Mouse (Mus musculus) liver, adult 2 months (tissue): Measurements from ENCODE around the gene Nasp. TPM values are rescaled to one million over a fixed set of nuclear protein-coding genes. Genes with fewer than 3 reads are reported as not detected.

Source experiments
- DNase-seq: peaks from one replicate; pipeline ENCODE4 v3.0.0-alpha.2; 2011; ENCODE audit warnings: low read depth, low spot score; ENCODE audit errors: extremely low read depth
- H3K27ac ChIP-seq: fragments of 200-500 bp; replicated peaks from 2 replicates; pipeline ENCODE4 v1.5.1; 2012; ENCODE audit warnings: low read depth, mild to moderate bottlenecking, control low read depth, inconsistent platforms, low read length; ENCODE audit not compliant: insufficient read depth
- H3K27me3 ChIP-seq: fragments of 200-500 bp; 2 replicates; pipeline ENCODE4 v1.6.1; 2012; ENCODE audit warnings: mild to moderate bottlenecking, moderate library complexity, low read length, inconsistent platforms; ENCODE audit not compliant: control insufficient read depth, insufficient read depth
- H3K36me3 ChIP-seq: fragments of 200-500 bp; 2 replicates; pipeline ENCODE4 v1.6.1; 2012; ENCODE audit warnings: low read length, inconsistent platforms; ENCODE audit not compliant: control insufficient read depth, insufficient read depth
- H3K4me1 ChIP-seq: fragments of 200-500 bp; 2 replicates; pipeline ENCODE4 v1.6.1; 2011; ENCODE audit warnings: low read length; ENCODE audit not compliant: control insufficient read depth, insufficient read depth
- H3K4me3 ChIP-seq: fragments of 200-500 bp; 2 replicates; pipeline ENCODE4 v1.5.1; 2011; ENCODE audit warnings: low read depth, mild to moderate bottlenecking, control low read depth, low read length, moderate library complexity; ENCODE audit not compliant: insufficient read depth
- H3K79me2 ChIP-seq: fragments of 200-500 bp; 2 replicates; pipeline ENCODE4 v1.6.1; 2012; ENCODE audit warnings: inconsistent platforms, mild to moderate bottlenecking, low read length, moderate library complexity; ENCODE audit not compliant: control insufficient read depth, insufficient read depth
- H3K9ac ChIP-seq: fragments of 200-500 bp; 2 replicates; pipeline ENCODE4 v1.6.1; 2012; ENCODE audit warnings: low read depth, mild to moderate bottlenecking, control low read depth, inconsistent platforms, low read length
- CTCF ChIP-seq: fragments of 200-500 bp; IDR thresholded peaks from 2 replicates; pipeline ENCODE4 v1.5.1; 2011; ENCODE audit warnings: low read depth, low read length, control low read depth
- POLR2A ChIP-seq: fragments of 200-500 bp; IDR thresholded peaks from 2 replicates; pipeline ENCODE4 v1.6.1; 2011; ENCODE audit warnings: low read length, control low read depth; ENCODE audit not compliant: insufficient read depth; ENCODE audit errors: extremely low read depth
- WGBS: fragments of 180-500 bp; shearing (Covaris S2); methylation state at CpG from one replicate; pipeline ENCODE4 v1.1.7; 2018; 5-methylcytosine and 5-hydroxymethylcytosine counted together
- polyA plus RNA-seq: library from polyadenylated mRNA; depleted of rRNA; stranded (reverse); fragments of >200 nt; gene quantifications from 2 replicates; pipeline ENCODE4 v1.2.3, GENCODE M21; 2012; rRNA removed
- total RNA-seq: library from RNA; depleted of rRNA; stranded (reverse); fragments of >200 nt; gene quantifications from 2 replicates; pipeline ENCODE4 v1.2.3, GENCODE M21; 2014; rRNA removed

The Nasp gene
- total and polyA plus RNA-seq, 2 experiments, result 2.0 to 12.4 TPM

GRCm38 (mm10) chr4:116556561-116557305 lies 71.0 kb downstream of the Nasp start:
- H3K27me3 ChIP-seq, result no peaks in the 10 kb centered on the region
- TF ChIP-seq CTCF (no peak), POLR2A (peak; percentile 73; the same call in 1 of the 2 replicates)
- peak overlapping the region; percentile 93 for H3K27ac ChIP-seq
- H3K4me1 ChIP-seq, result peaks cover 2% of the 10 kb centered on the region; the same call in 1 of the 2 replicates
- H3K9ac ChIP-seq, result peak overlapping the region; percentile 83
- under 1% methylated on average over 28 of the region's 28 CpGs for WGBS
- peak; percentile 84 for DNase-seq
- H3K79me2 ChIP-seq, result peaks cover 9% of the 10 kb centered on the region; the same call in 1 of the 2 replicates
- H3K4me3 ChIP-seq, result peak overlapping the region; percentile 73
- H3K36me3 ChIP-seq, result peaks cover 7% of the 10 kb centered on the region; the same call in 1 of the 2 replicates

- WGBS, result 2% methylated on average over 23 of the region's 23 CpGs
- Histone ChIP-seq H3K4me3 (peak within 1 kb of the TSS; percentile 73), H3K27ac (peak within 1 kb of the TSS; percentile 93), H3K27me3 (no peaks in the 10 kb centered on the region), H3K79me2 (peaks cover 3% of the 10 kb centered on the region; the same call in 1 of the 2 replicates), H3K36me3 (peaks cover 7% of the 10 kb centered on the region; the same call in 1 of the 2 replicates), H3K9ac (peak within 1 kb of the TSS; percentile 90), H3K4me1 (no peaks in the 10 kb centered on the region; the same call in 1 of the 2 replicates)
- peak; percentile 82 for DNase-seq
- TF ChIP-seq POLR2A (no peak), CTCF (no peak)
These were observed 72.1 kb downstream of the Nasp start, which contains the start of gene Tmem69 for GRCm38 (mm10) chr4:116555413-116556300. TSS of gene Tmem69 (minus strand) at chr4:116555936.

- Histone ChIP-seq H3K9ac (no peak overlapping the region), H3K4me3 (no peak overlapping the region), H3K27me3 (no peaks in the 10 kb centered on the region), H3K36me3 (peaks cover 7% of the 10 kb centered on the region; the same call in 1 of the 2 replicates), H3K27ac (no peak overlapping the region), H3K4me1 (no peaks in the 10 kb centered on the region; the same call in 1 of the 2 replicates), H3K79me2 (peaks cover 3% of the 10 kb centered on the region; the same call in 1 of the 2 replicates)
- no peak for DNase-seq
- WGBS, result 90% methylated on average over 3 of the region's 3 CpGs
- TF ChIP-seq CTCF, result no peak
- TF ChIP-seq POLR2A, result no peak
These were observed 74.7 kb downstream of the Nasp start for GRCm38 (mm10) chr4:116553035-116553434.

Other genes starting within 250 kb of the Nasp start
- 3.9 and 5.4 TPM in 2 replicates for gene Mast2, start 163.8 kb downstream of the Nasp start, total RNA-seq
- 11.9 and 20.6 TPM in 2 replicates for gene Mast2, start 163.8 kb downstream of the Nasp start, polyA plus RNA-seq
- 9.7 and 11.7 TPM in 2 replicates for gene Ipp, start 120.4 kb downstream of the Nasp start, total RNA-seq
- 2.1 and 2.3 TPM in 2 replicates for gene Ipp, start 120.4 kb downstream of the Nasp start, polyA plus RNA-seq
- gene Tmem69, start 72.0 kb downstream of the Nasp start, total RNA-seq, result 6.8 and 9.8 TPM in 2 replicates
- gene Tmem69, start 72.0 kb downstream of the Nasp start, polyA plus RNA-seq, result 4.3 and 4.7 TPM in 2 replicates
- 72.2 and 76.3 TPM in 2 replicates for gene Gpbp1l1, start 70.3 kb downstream of the Nasp start, total RNA-seq
- gene Gpbp1l1, start 70.3 kb downstream of the Nasp start, polyA plus RNA-seq, result 16.7 and 19.9 TPM in 2 replicates
- 3.1 and 4.4 TPM in 2 replicates for gene Ccdc17, start 31.3 kb downstream of the Nasp start, total RNA-seq
- 5.3 and 7.6 TPM in 2 replicates for gene Ccdc17, start 31.3 kb downstream of the Nasp start, polyA plus RNA-seq
- gene Akr1a1, start 23.7 kb upstream of the Nasp start, total RNA-seq, result 337 and 363 TPM in 2 replicates
- gene Akr1a1, start 23.7 kb upstream of the Nasp start, polyA plus RNA-seq, result 517 and 533 TPM in 2 replicates
- gene Prdx1, start 57.6 kb upstream of the Nasp start, total RNA-seq, result 868 and 925 TPM in 2 replicates
- 376 and 421 TPM in 2 replicates for gene Prdx1, start 57.6 kb upstream of the Nasp start, polyA plus RNA-seq
- gene Mmachc, start 80.5 kb upstream of the Nasp start, total RNA-seq, result 10.3 and 11.3 TPM in 2 replicates
- gene Mmachc, start 80.5 kb upstream of the Nasp start, polyA plus RNA-seq, result 15.7 and 17.3 TPM in 2 replicates
- 2.7 and 4.2 TPM in 2 replicates for gene Ccdc163, start 80.6 kb upstream of the Nasp start, total RNA-seq
- 9.3 and 13.1 TPM in 2 replicates for gene Ccdc163, start 80.6 kb upstream of the Nasp start, polyA plus RNA-seq
- 11.5 and 13.6 TPM in 2 replicates for gene Tesk2, start 93.0 kb upstream of the Nasp start, total RNA-seq
- 7.2 and 7.8 TPM in 2 replicates for gene Tesk2, start 93.0 kb upstream of the Nasp start, polyA plus RNA-seq
- gene Toe1, start 179.7 kb upstream of the Nasp start, total RNA-seq, result 11.4 and 11.7 TPM in 2 replicates
- 8.1 and 10.9 TPM in 2 replicates for gene Toe1, start 179.7 kb upstream of the Nasp start, polyA plus RNA-seq
- gene Mutyh, start 179.8 kb upstream of the Nasp start, total RNA-seq, result 0.28 and 1.5 TPM in 2 replicates
- 0.29 and 1.2 TPM in 2 replicates for gene Mutyh, start 179.8 kb upstream of the Nasp start, polyA plus RNA-seq
- gene Hpdl, start 193.8 kb upstream of the Nasp start, total RNA-seq, result 0.18 TPM in 1 of 2 replicates, not detected in the other
- gene Hpdl, start 193.8 kb upstream of the Nasp start, polyA plus RNA-seq, result 0.11 and 0.15 TPM in 2 replicates
- 0.65 and 0.87 TPM in 2 replicates for gene Zswim5, start 249.4 kb upstream of the Nasp start, total RNA-seq
- gene Zswim5, start 249.4 kb upstream of the Nasp start, polyA plus RNA-seq, result 1.1 and 1.2 TPM in 2 replicates